Mouse (Mus musculus): Measurements from ENCODE around the gene Pqbp1. TPM values are rescaled to one million over a fixed set of nuclear protein-coding genes. Genes with fewer than 3 reads are reported as not detected.

Pqbp1 gene
- 10 to 100 TPM; 35.3 to 39.9 TPM for total RNA-seq (2023)

GRCm38 (mm10) chrX:7898880-7899874 lies at the start of gene Pqbp1, which contains the start of gene Timm17b:
Gene Pqbp1, minus strand, starts transcription at chrX:7899269.
Gene Timm17b, plus strand, starts transcription at chrX:7899357.

GRCm38 (mm10) chrX:7947108-7947899 lies 48.2 kb upstream of the Pqbp1 start, which contains the start of gene Hdac6:
Gene Hdac6, minus strand, starts transcription at chrX:7947889.

GRCm38 (mm10) chrX:7928270-7928790 lies 29.3 kb upstream of the Pqbp1 start, which contains the start of gene Eras:
Gene Eras, minus strand, starts transcription at chrX:7928607.

DNA sequence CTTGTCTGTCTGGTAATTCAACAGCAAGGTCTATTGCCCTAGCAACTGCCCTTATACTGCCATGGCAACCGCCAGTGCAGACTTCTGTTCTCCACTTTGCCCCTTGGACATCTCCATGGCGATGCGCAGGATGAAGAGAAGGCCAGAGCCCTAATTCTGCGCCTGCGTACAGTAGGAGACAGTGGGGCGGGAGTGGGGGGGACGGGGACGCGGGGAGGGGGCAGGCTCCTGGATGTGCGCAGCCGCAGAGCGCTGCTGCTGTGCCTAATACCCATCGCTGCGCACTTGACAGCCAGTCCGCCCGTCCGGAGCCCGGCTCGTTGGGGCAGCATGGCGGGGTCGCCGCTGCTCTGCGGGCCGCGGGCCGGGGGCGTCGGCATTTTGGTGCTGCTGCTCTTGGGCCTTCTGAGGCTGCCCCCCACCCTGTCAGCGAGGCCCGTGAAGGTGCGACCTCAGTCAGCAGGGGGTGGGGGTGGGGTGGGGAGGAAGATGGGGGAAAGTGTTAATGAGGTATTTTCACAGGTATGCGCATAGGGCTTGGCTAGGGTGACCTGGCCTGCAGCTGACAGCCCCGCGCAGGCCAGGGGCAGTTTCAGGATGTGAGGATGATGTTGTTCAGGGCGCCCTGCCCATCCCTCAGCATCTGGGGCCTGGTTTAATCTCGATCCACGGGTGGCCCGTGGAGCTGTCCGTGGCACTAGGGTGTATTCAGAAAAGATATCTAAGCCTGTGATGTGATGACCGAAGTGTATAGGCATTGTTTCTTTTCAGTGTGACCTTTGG lies 20.7 kb upstream of the Pqbp1 start, which contains the start of gene Pcsk1n:
Gene Pcsk1n, plus strand, starts transcription at position 222 of the 783 bp plus-strand sequence.

GRCm38 (mm10) chrX:7909242-7909641 lies 10.2 kb upstream of the Pqbp1 start, which contains the start of gene Gm10490:
Gene Gm10490, plus strand, starts transcription at chrX:7909542.

DNA sequence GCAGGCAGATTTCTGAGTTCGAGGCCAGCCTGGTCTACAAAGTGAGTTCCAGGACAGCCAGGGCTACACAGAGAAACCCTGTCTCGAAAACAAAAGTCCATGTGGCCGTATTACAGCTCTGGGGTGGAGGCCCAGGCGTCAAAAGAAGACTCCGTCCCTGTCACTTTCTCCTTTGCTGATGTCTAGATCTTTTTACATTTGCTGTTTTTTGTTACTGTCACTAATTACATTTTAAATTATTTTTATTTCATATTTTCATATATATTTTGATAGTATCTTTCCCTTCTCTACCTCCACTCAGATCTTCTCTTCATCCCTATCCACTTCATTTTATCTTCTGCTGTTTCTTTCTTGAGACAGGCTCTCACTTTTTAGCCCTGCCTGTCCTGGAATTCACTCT lies 8.7 kb upstream of the Pqbp1 start, which contains the start of gene Gm10491:
Gene Gm10491, minus strand, starts transcription at position 101 of the 400 bp plus-strand sequence.

GRCm38 (mm10) chrX:7883841-7884567 lies 15.1 kb downstream of the Pqbp1 start, which contains the start of gene Slc35a2:
Gene Slc35a2, plus strand, starts transcription at chrX:7884028.

DNA sequence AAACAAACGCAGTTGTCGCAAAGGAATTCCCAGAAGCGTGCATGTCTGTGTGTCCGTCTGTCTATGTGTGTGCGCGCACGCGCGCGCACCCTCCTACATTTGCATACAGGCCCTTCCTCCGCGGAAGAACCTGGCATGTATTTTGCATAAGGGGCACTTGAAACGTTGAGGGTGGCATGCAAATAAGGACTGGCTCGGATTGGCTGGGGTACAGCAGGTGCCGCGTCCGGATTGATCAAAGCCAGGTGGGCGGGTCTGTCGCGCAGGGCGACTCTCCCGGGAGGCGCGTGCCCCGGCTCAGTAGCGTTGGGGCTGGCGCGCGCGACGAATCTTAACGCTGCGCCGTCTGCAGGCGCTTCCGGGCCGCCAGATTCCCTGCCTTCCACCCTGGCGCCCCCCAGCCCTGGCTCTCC lies 21.1 kb downstream of the Pqbp1 start, which contains the start of gene Pim2:
Gene Pim2, plus strand, starts transcription at position 256 of the 413 bp plus-strand sequence.

Other genes starting within 250 kb of the Pqbp1 start
- gene Prickle3, start 242.0 kb downstream of the Pqbp1 start, total RNA-seq (2023): 10 to 100 TPM; 39.9 to 49.9 TPM
- 100 to 1,000 TPM; 423 to 453 TPM for gene Plp2, start 227.9 kb downstream of the Pqbp1 start, total RNA-seq (2023)
- under 1 TPM in 1 of 2 experiments, not detected in 1; 0.20 TPM for gene Magix, start 218.0 kb downstream of the Pqbp1 start, total RNA-seq (2023)
- gene Gpkow, start 202.1 kb downstream of the Pqbp1 start, total RNA-seq (2023): 10 to 100 TPM; 28.3 to 29.5 TPM
- 10 to 100 TPM; 38.2 to 41.9 TPM for gene Wdr45, start 184.9 kb downstream of the Pqbp1 start, total RNA-seq (2023)
- not detected for gene Gm45208, start 177.0 kb downstream of the Pqbp1 start, total RNA-seq (2023)
- 1 to 10 TPM; 5.0 to 5.5 TPM for gene Praf2, start 170.8 kb downstream of the Pqbp1 start, total RNA-seq (2023)
- under 1 TPM; 0.57 to 0.90 TPM for gene Ccdc120, start 148.4 kb downstream of the Pqbp1 start, total RNA-seq (2023)
- 10 to 100 TPM; 68.1 to 79.5 TPM for gene Tfe3, start 136.7 kb downstream of the Pqbp1 start, total RNA-seq (2023)
- gene Gripap1, start 109.5 kb downstream of the Pqbp1 start, total RNA-seq (2023): 100 to 1,000 TPM; 123 to 144 TPM
- gene Kcnd1, start 77.0 kb downstream of the Pqbp1 start, total RNA-seq (2023): 1 to 10 TPM; 1.2 to 7.5 TPM
- gene Otud5, start 57.9 kb downstream of the Pqbp1 start, total RNA-seq (2023): 100 to 1,000 TPM; 119 to 128 TPM
- 1 to 10 TPM; 2.6 to 4.0 TPM for gene Pim2, start 21.0 kb downstream of the Pqbp1 start, total RNA-seq (2023)
- gene Slc35a2, start 15.2 kb downstream of the Pqbp1 start, total RNA-seq (2023): 10 to 100 TPM; 22.8 to 23.3 TPM
- gene Timm17b, start 88 bp upstream of the Pqbp1 start, total RNA-seq (2023): 10 to 100 TPM; 43.0 to 48.2 TPM
- gene Gm10491, start 8.6 kb upstream of the Pqbp1 start, total RNA-seq (2023): not detected
- not detected for gene Gm10490, start 10.3 kb upstream of the Pqbp1 start, total RNA-seq (2023)
- not detected for gene Pcsk1n, start 20.6 kb upstream of the Pqbp1 start, total RNA-seq (2023)
- gene Eras, start 29.3 kb upstream of the Pqbp1 start, total RNA-seq (2023): not detected
- gene Hdac6, start 48.6 kb upstream of the Pqbp1 start, total RNA-seq (2023): 10 to 100 TPM in 1 of 2 experiments, 1 to 10 TPM in 1; 7.2 to 10.7 TPM
- 10 to 100 TPM; 16.6 to 22.9 TPM for gene Gata1, start 78.8 kb upstream of the Pqbp1 start, total RNA-seq (2023)
- not detected for gene Glod5, start 119.2 kb upstream of the Pqbp1 start, total RNA-seq (2023)
- gene Suv39h1, start 175.5 kb upstream of the Pqbp1 start, total RNA-seq (2023): 10 to 100 TPM; 31.4 to 35.9 TPM
- gene Was, start 191.2 kb upstream of the Pqbp1 start, total RNA-seq (2023): 100 to 1,000 TPM; 149 to 168 TPM
- 10 to 100 TPM; 33.7 to 34.7 TPM for gene Wdr13, start 233.6 kb upstream of the Pqbp1 start, total RNA-seq (2023)
- gene Rbm3, start 246.6 kb upstream of the Pqbp1 start, total RNA-seq (2023): 100 to 1,000 TPM; 323 to 397 TPM